Mouse (Mus musculus): ENCODE data around the gene Hes5.

GRCm38 (mm10) chr4:154914252-154914651, 46.5 kb upstream of the Hes5 start:
- TF ChIP-seq POLR2A (IDR thresholded peaks at IDR 0.05; ENCODE audit: low read depth, low read length) (no peak), CTCF (IDR thresholded peaks at IDR 0.05; ENCODE audit: extremely low read depth, insufficient read length, insufficient replicate concordance, low read depth, low read length) (no peak)

Data from small intestine, adult 2 months (tissue).